8 mouse cellular contexts compared by ENCODE assay signal in the genomic region with DNA sequence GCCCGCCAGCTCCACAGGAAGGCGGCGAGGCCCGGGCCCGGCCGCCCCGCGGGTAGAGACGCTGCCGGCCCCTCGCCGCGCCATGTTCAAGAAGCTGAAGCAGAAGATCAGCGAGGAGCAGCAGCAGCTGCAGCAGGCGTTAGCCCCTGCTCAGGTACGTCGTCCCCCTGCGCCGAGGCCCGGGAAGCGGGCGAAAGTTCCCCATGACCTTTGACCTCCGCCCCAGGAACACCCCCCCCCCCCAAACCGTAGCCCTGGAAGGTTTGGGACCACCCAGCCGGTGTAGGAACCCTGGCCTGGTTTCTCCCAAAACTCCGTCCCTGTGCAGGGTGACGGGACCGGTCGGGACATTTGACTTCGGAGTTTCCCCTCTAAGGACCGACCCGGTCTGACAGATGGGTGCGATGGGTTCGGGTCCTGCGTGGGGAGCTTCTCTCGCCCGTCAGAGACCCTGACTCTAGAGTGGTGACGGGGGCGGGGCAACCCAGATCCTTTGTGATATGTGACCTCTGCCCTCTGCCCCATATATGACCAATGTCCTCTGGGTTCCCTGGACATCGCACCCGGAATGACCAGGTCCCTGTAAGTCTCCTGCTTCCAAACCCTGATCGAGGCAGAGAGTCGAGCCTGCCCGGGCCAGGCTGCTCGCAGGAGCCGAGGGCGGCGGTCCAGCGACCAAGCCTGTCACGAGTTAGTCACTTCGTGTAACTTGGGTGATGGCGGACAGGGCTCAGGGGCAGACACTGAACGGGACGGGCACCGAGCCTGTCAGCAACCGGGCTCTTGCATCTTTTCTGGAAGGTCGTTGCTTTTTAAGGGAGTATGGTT. TPM values are rescaled to one million over a fixed set of nuclear protein-coding genes. Genes with fewer than 3 reads are reported as not detected.
DNase-seq lines count a peak whose midpoint lies in the region; ATAC-seq lines count a peak whose summit lies in the region.

No protein-coding gene starts in this region.

- peak; percentile 47 for ATAC-seq in embryonic facial prominence, embryonic 14.5 days (ENCODE audit: low read depth)
- peak; percentile 49 for ATAC-seq in megakaryocyte, adult 5-6 weeks (ENCODE audit: poor library complexity, severe bottlenecking)
- peak; percentile 46; the same call in 1 of the 2 replicates for ATAC-seq in stomach, embryonic 14.5 days (ENCODE audit: insufficient number of reproducible peaks, insufficient read depth, low FRiP score, low read depth)

- intact Hi-C loops in heart, postnatal 14 days (cut with DNase I) = no loop called here

- peak overlapping the region; percentile 97 for H3K4me3 ChIP-seq in embryonic facial prominence, embryonic 14.5 days (ENCODE audit: low read depth, low read length)
- H3K4me3 ChIP-seq in stomach, embryonic 14.5 days (ENCODE audit: low read depth, low read length) = peak overlapping the region; percentile 95

- no peaks in the 10 kb centered on the region for H3K9me3 ChIP-seq in embryonic facial prominence, embryonic 14.5 days (ENCODE audit: control insufficient read depth, low read length)
- H3K9me3 ChIP-seq in stomach, embryonic 14.5 days (ENCODE audit: control insufficient read depth, low read depth, low read length) = no peaks in the 10 kb centered on the region

- H3K27ac ChIP-seq in embryonic facial prominence, embryonic 14.5 days (replicated peaks; ENCODE audit: low read depth, low read length) = peak overlapping the region; percentile 68
- H3K27ac ChIP-seq in stomach, embryonic 14.5 days (ENCODE audit: low read length) = peak overlapping the region; percentile 63

- peak overlapping the region; percentile 89 for H3K9ac ChIP-seq in embryonic facial prominence, embryonic 14.5 days (ENCODE audit: low read depth, low read length)
- peak overlapping the region; percentile 85 for H3K9ac ChIP-seq in stomach, embryonic 14.5 days (replicated peaks; ENCODE audit: low read depth, low read length)

- H3K27me3 ChIP-seq in embryonic facial prominence, embryonic 14.5 days (replicated peaks; ENCODE audit: control insufficient read depth, insufficient read depth, low read length) = no peaks in the 10 kb centered on the region
- H3K27me3 ChIP-seq in stomach, embryonic 14.5 days (ENCODE audit: control insufficient read depth, insufficient read depth, low read length) = no peaks in the 10 kb centered on the region

- peak overlapping the region; percentile 99 for H3K4me2 ChIP-seq in embryonic facial prominence, embryonic 14.5 days (ENCODE audit: low read depth, low read length)
- H3K4me2 ChIP-seq in stomach, embryonic 14.5 days (replicated peaks; ENCODE audit: low read depth, low read length) = peak overlapping the region; percentile 97

- 0% methylated on average over 39 of the region's 57 CpGs for WGBS in embryonic facial prominence, embryonic 14.5 days
- WGBS in stomach, embryonic 14.5 days = under 1% methylated on average over 49 of the region's 57 CpGs

- no peaks in the 10 kb centered on the region for H3K36me3 ChIP-seq in embryonic facial prominence, embryonic 14.5 days (ENCODE audit: control insufficient read depth, insufficient read depth, low read length)
- H3K36me3 ChIP-seq in stomach, embryonic 14.5 days (ENCODE audit: control insufficient read depth, insufficient read depth, low read length) = no peaks in the 10 kb centered on the region

- peak; percentile 37 for DNase-seq in layer of hippocampus, adult 9-11 months
- DNase-seq in layer of hippocampus, postnatal 14 days (ENCODE audit: low spot score in 2 of 2) = no peak
- peak; percentile 72 for DNase-seq in adrenal gland, postnatal 25 days
- DNase-seq in embryonic facial prominence, embryonic 14.5 days (ENCODE audit: low spot score) = no peak
- peak; percentile 55 to 60 for DNase-seq in heart, postnatal 14 days
- peak; percentile 49 to 75 for DNase-seq in kidney, postnatal 25 days

- H3K4me1 ChIP-seq in embryonic facial prominence, embryonic 14.5 days (ENCODE audit: control insufficient read depth, insufficient read depth, low read length) = peaks cover 17% of the 10 kb centered on the region; the same call in 1 of the 2 replicates
- peaks cover 28% of the 10 kb centered on the region for H3K4me1 ChIP-seq in stomach, embryonic 14.5 days (ENCODE audit: control insufficient read depth, insufficient read depth, low read length)

RNA-seq across cellular contexts. Expression of a gene that starts 0.6 kb away (rescaled TPM):
- total RNA-seq in layer of hippocampus, postnatal 14 days (2021) = 10 to 100 TPM; 75.6 to 80.6 TPM
- 119 and 150 TPM in 2 replicates for total RNA-seq in adrenal gland, postnatal 25 days (2021)
- 48.5 and 52.2 TPM in 2 replicates for polyA plus RNA-seq in embryonic facial prominence, embryonic 14.5 days (2014; fragmentation: Nextera tagmentation; extraction: Ambion mirVana)
- total RNA-seq in heart, postnatal 14 days (2021) = 100 to 1,000 TPM; 180 to 187 TPM
- 20.7 and 27.3 TPM in 2 replicates for total RNA-seq in megakaryocyte, adult 5-6 weeks (2015)
- total RNA-seq in megakaryocyte, adult 5-6 weeks (2017) = 46.0 and 57.2 TPM in 2 replicates
- polyA plus RNA-seq in stomach, embryonic 14.5 days (2014; fragmentation: Nextera tagmentation; extraction: Ambion mirVana) = 70.8 and 73.4 TPM in 2 replicates

RNA-seq across cellular contexts. Expression of a gene that starts 28.6 kb away (rescaled TPM):
- 1 to 10 TPM; 3.1 to 3.5 TPM for total RNA-seq in layer of hippocampus, postnatal 14 days (2021)
- 0.09 and 0.43 TPM in 2 replicates for total RNA-seq in adrenal gland, postnatal 25 days (2021)
- 0.07 and 0.08 TPM in 2 replicates for polyA plus RNA-seq in embryonic facial prominence, embryonic 14.5 days (2014; fragmentation: Nextera tagmentation; extraction: Ambion mirVana)
- not detected for total RNA-seq in heart, postnatal 14 days (2021)
- 0.78 and 1.3 TPM in 2 replicates for total RNA-seq in megakaryocyte, adult 5-6 weeks (2015)
- 0.37 and 1.8 TPM in 2 replicates for total RNA-seq in megakaryocyte, adult 5-6 weeks (2017)
- polyA plus RNA-seq in stomach, embryonic 14.5 days (2014; fragmentation: Nextera tagmentation; extraction: Ambion mirVana) = 0.22 TPM in 1 of 2 replicates, not detected in the other

Comparison
In these comparisons a context has a peak if more than half of its experiments do, and no peak if none do; other contexts are left out.
1. DNase-seq: peak in layer of hippocampus, adult 9-11 months (single experiment), adrenal gland, postnatal 25 days (single experiment), heart, postnatal 14 days (2 of 2) and kidney, postnatal 25 days (2 of 2); none in layer of hippocampus, postnatal 14 days (0 of 2) and embryonic facial prominence, embryonic 14.5 days (single experiment).
2. Peak in every context shown above with its lines, with median percentiles within 50 percentile points of each other: ATAC-seq.